Comparison of ENCODE assay signal across 8 mouse cellular contexts in genomic region chr6:114723925-114724324, GRCm38 (mm10).
DNase-seq lines count a peak whose midpoint lies in the region; TF ChIP-seq lines count a peak whose summit lies in the region.

No protein-coding gene starts in this region.

- peak; percentile 74 for TF ChIP-seq RAD21 in MEL (IDR thresholded peaks at IDR 0.05; ENCODE audit: low read depth, low read length)

- no peaks in the 10 kb centered on the region for H3K9me3 ChIP-seq in MEL (replicated peaks; ENCODE audit: insufficient read depth, low read length)

- peak; percentile 47 to 53 for DNase-seq in B cell, adult 2 months
- DNase-seq in MEL (ENCODE audit: low read depth, low spot score), result peak; percentile 36
- peak; percentile 73 for DNase-seq in embryo, embryonic 9.5 days (ENCODE audit: extremely low spot score)
- peak; percentile 49 to 55 for DNase-seq in heart, postnatal 36 days
- peak; percentile 67 to 75 for DNase-seq in layer of hippocampus, adult 2 months (ENCODE audit: low spot score in 2 of 2)
- peak; percentile 59 for DNase-seq in lung, postnatal 14 days
- peak; percentile 57 for DNase-seq in right cerebral cortex, postnatal 25 days
- DNase-seq in urinary bladder, adult 2 months (ENCODE audit: low spot score), result no peak

- no peaks in the 10 kb centered on the region for H3K36me3 ChIP-seq in MEL (ENCODE audit: control insufficient read depth in 1 of 2, insufficient read depth in 2 of 2, low read length in 2 of 2)

- peak; percentile 26 to 69 (median 27); a peak in 4 of 6 replicates for TF ChIP-seq CTCF in MEL (IDR thresholded peaks at IDR 0.05 in 2 of 3, conservative IDR thresholded peaks at IDR 0.05 in 1 of 3; ENCODE audit: control insufficient read depth in 1 of 3, insufficient read depth in 1 of 3, low read depth in 2 of 3, low read length in 3 of 3, poor library complexity in 1 of 3, severe bottlenecking in 1 of 3)
- peak; percentile 94 for TF ChIP-seq CTCF in layer of hippocampus, adult 2 months (conservative IDR thresholded peaks at IDR 0.05)

- H3K79me2 ChIP-seq in MEL (ENCODE audit: control insufficient read depth, insufficient read depth, low read length, poor library complexity), result no peaks in the 10 kb centered on the region

- H3K27me3 ChIP-seq in MEL (ENCODE audit: control insufficient read depth in 1 of 2, insufficient read depth in 2 of 2, low read length in 2 of 2), result no peaks in the 10 kb centered on the region

- no peak overlapping the region for H3K4me3 ChIP-seq in MEL (ENCODE audit: control insufficient read depth in 1 of 2, insufficient read depth in 1 of 2, low read depth in 2 of 2, low read length in 2 of 2)
- H3K4me3 ChIP-seq in layer of hippocampus, adult 2 months, result no peak overlapping the region

- H3K4me1 ChIP-seq in MEL (ENCODE audit: control insufficient read depth in 1 of 2, insufficient read depth in 2 of 2, low read length in 2 of 2), result no peaks in the 10 kb centered on the region

- TF ChIP-seq POLR2A in MEL (IDR thresholded peaks at IDR 0.05; ENCODE audit: control insufficient read depth in 1 of 2, insufficient read depth in 1 of 2, low read depth in 1 of 2, low read length in 2 of 2, poor library complexity in 1 of 2), result no peak

- intact Hi-C loops in heart, postnatal 36 days (cut with DNase I), result loop anchor here (1.0 to 2.0 kb wide), 2 partner anchors 204 to 283 kb away; no protein-coding TSS in a partner anchor

- TF ChIP-seq EP300 in MEL (IDR thresholded peaks at IDR 0.05; ENCODE audit: low read depth in 1 of 2, low read length in 2 of 2), result no peak

- H3K9ac ChIP-seq in MEL (ENCODE audit: control insufficient read depth, low read depth, low read length, poor library complexity, severe bottlenecking), result no peak overlapping the region

- no peak overlapping the region for H3K27ac ChIP-seq in MEL (ENCODE audit: control insufficient read depth, low read depth, low read length)
- H3K27ac ChIP-seq in layer of hippocampus, adult 2 months, result peak overlapping the region; percentile 55; the same call in 1 of the 2 replicates

TF ChIP-seq in MEL, 35 proteins besides CTCF, POLR2A, EP300 and RAD21:
- peak; percentile 75 for TF ChIP-seq SMC3 (IDR thresholded peaks at IDR 0.05; ENCODE audit: low read depth, low read length)
- TF ChIP-seq POLR2AphosphoS2 (IDR thresholded peaks at IDR 0.05; ENCODE audit: low read length), result no peak
- TF ChIP-seq ZC3H11A (IDR thresholded peaks at IDR 0.05; ENCODE audit: low read depth, low read length), result peak; percentile 63
